Mouse (Mus musculus) left cerebral cortex, postnatal 36 days (tissue): ENCODE results near the gene Lrrc36. TPM values are rescaled to one million over a fixed set of nuclear protein-coding genes. Genes with fewer than 3 reads are reported as not detected.
A peak's percentile ranks its signal among the peaks of the same experiment; 100 is the strongest.

Experiments
- DNase-seq, 2 experiments: peaks; one replicate each; pipeline ENCODE4 v3.0.0; 2021 to 2022; ENCODE audit warnings: low spot score in 2 of 2, mixed read lengths in 1 of 2
- intact Hi-C: fragments of 180-260 bp; cut with DNase I; formaldehyde crosslinking; loops from one replicate; pipeline ENCODE4 v1.15.1; 2025
- total RNA-seq, 2 experiments: library from RNA; stranded (reverse); gene quantifications; 2 replicates each; pipeline ENCODE4 v1.2.3; 2021

Lrrc36 gene
- total RNA-seq, 2 experiments from 2014 or later: 0.32 to 0.37 TPM

GRCm38 (mm10) chr8:105461085-105461803 is 47.9 kb downstream of the Lrrc36 start:
- no peak for DNase-seq
- intact Hi-C loops: no loop called here

GRCm38 (mm10) chr8:105464595-105464994 is 51.2 kb downstream of the Lrrc36 start:
- no peak for DNase-seq
- intact Hi-C loops: no loop called here

GRCm38 (mm10) chr8:105466246-105466645 is 52.9 kb downstream of the Lrrc36 start:
- intact Hi-C loops: no loop called here

GRCm38 (mm10) chr8:105466700-105467291 is 53.4 kb downstream of the Lrrc36 start:
- DNase-seq: no peak
- intact Hi-C loops: no loop called here

More at GRCm38 (mm10) chr8:105466246-105466645, 52.9 kb downstream of the Lrrc36 start:
- no peak for DNase-seq

- no peak for DNase-seq
- intact Hi-C loops: no loop called here
These were observed 54.1 kb downstream of the Lrrc36 start for GRCm38 (mm10) chr8:105467396-105467985.

- no peak for DNase-seq
- intact Hi-C loops: no loop called here
These were observed 54.8 kb downstream of the Lrrc36 start for GRCm38 (mm10) chr8:105468002-105468720.

GRCm38 (mm10) chr8:105469041-105469695 is 55.8 kb downstream of the Lrrc36 start:
- intact Hi-C loops: no loop called here
- DNase-seq: no peak

- intact Hi-C loops: loop anchor here (5.0 kb wide), 1 partner anchor 108 kb away; no protein-coding TSS in a partner anchor
- DNase-seq: no peak
These were observed 56.4 kb downstream of the Lrrc36 start for GRCm38 (mm10) chr8:105469816-105470215.

- DNase-seq: no peak
- intact Hi-C loops: loop anchor here (5.0 kb wide), 1 partner anchor 108 kb away; no protein-coding TSS in a partner anchor
These were observed 56.9 kb downstream of the Lrrc36 start for GRCm38 (mm10) chr8:105470262-105470661.

GRCm38 (mm10) chr8:105470681-105471313 is 57.4 kb downstream of the Lrrc36 start:
- DNase-seq: no peak
- intact Hi-C loops: loop anchor here (5.0 kb wide), 1 partner anchor 108 kb away; no protein-coding TSS in a partner anchor

- DNase-seq: peak; percentile 76 to 83
- intact Hi-C loops: loop anchor here (5.0 kb wide), 1 partner anchor 109 kb away; no protein-coding TSS in a partner anchor
These were observed 58.1 kb downstream of the Lrrc36 start, which contains the start of gene Tppp3 for GRCm38 (mm10) chr8:105471314-105472015. TSS of gene Tppp3 (minus strand) at chr8:105471526.

GRCm38 (mm10) chr8:105472414-105472932 is 59.1 kb downstream of the Lrrc36 start:
- no peak for DNase-seq
- intact Hi-C loops: loop anchor here (5.0 kb wide), 1 partner anchor 110 kb away; no protein-coding TSS in a partner anchor

- no peak for DNase-seq
- intact Hi-C loops: loop anchor here (5.0 kb wide), 1 partner anchor 111 kb away; no protein-coding TSS in a partner anchor
These were observed 59.6 kb downstream of the Lrrc36 start for GRCm38 (mm10) chr8:105472983-105473382.

- intact Hi-C loops: loop anchor here (5.0 kb wide), 1 partner anchor 112 kb away; no protein-coding TSS in a partner anchor
These were observed 60.6 kb downstream of the Lrrc36 start for GRCm38 (mm10) chr8:105473816-105474606.

GRCm38 (mm10) chr8:105474680-105475079 is 61.3 kb downstream of the Lrrc36 start:
- intact Hi-C loops: loop anchor here (5.0 kb wide), 1 partner anchor 112 kb away; no protein-coding TSS in a partner anchor
- DNase-seq: no peak

More at GRCm38 (mm10) chr8:105473816-105474606, 60.6 kb downstream of the Lrrc36 start:
- no peak for DNase-seq

GRCm38 (mm10) chr8:105475254-105475653 is 61.9 kb downstream of the Lrrc36 start:
- intact Hi-C loops: no loop called here
- DNase-seq: no peak

GRCm38 (mm10) chr8:105475742-105476141 is 62.4 kb downstream of the Lrrc36 start:
- DNase-seq: no peak
- intact Hi-C loops: no loop called here
